Mouse (Mus musculus) liver, embryonic 14.5 days (tissue): ENCODE measurements around the gene Hsh2d.

Source experiments
- CTCF ChIP-seq: IDR thresholded peaks from 2 replicates; pipeline ENCODE4 v1.5.1; 2016; ENCODE audit warnings: antibody characterized with exemption, low read depth, control low read depth
- EP300 ChIP-seq: IDR thresholded peaks from 2 replicates; pipeline ENCODE4 v1.6.1; 2016; ENCODE audit warnings: antibody characterized with exemption, low read depth

DNA sequence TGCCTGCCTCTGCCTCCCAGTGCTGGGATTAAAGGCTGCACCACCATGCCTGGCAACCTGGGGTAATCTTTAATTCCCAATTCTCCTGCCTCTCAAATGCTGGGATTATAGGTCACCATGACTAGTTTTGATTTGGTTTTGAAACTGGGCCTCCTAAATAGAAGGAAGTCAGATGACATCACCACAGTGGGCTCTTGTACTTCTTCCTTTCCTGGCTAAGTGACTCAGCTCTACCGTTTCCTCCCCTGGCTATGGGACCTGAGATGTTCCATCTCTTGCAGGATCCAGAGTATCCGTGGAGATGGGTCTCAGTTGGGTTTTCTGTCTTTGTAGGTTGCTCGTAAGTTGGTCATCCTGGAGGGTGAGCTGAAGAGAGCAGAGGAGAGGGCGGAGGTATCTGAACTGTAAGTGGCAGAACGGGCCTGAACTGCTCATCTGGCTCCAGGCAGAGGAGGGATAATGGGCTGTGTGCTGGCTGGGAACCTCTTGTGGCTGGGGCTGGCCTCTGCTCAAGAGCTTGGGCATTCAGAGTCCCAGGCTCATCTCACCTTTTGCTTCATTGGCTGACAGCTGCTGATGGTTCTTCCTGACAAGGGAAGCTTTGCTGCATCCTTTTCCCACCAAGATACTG is 45.0 kb upstream of the Hsh2d start:
- no peak for TF ChIP-seq CTCF
- TF ChIP-seq EP300: no peak
